Mouse (Mus musculus) embryonic stem cell, embryonic (primary cell): ENCODE measurements around the gene Sox2.

Experiments
- CTCF ChIA-PET, 4 experiments: fragments of 300-600 bp in 2 of 4; fragments of 350-600 bp in 2 of 4; sonication (Branson Sonifier 250); formaldehyde crosslinking; loops; one replicate each; lab custom pipeline; 2022; ENCODE audit warnings: inconsistent platforms in 2 of 4; lab: Charles Lee
- POLR2A ChIA-PET, 4 experiments: fragments of 300-600 bp in 2 of 4; fragments of 350-600 bp in 2 of 4; sonication (Branson Sonifier 250); formaldehyde crosslinking; loops; one replicate each; lab custom pipeline; 2022; ENCODE audit warnings: antibody characterized with exemption in 4 of 4, inconsistent platforms in 1 of 4; lab: Charles Lee

The Sox2 gene

GRCm38 (mm10) chr3:34662008-34662711 lies 12.0 kb downstream of the Sox2 start:
- ChIA-PET CTCF (interaction anchor here in 2 of 4 experiments (0.6 kb wide), 3 partner anchors 10 to 23 kb away, joined by 3 read pairs; no protein-coding TSS in a partner anchor), POLR2A (interaction anchor here (0.6 to 17.5 kb wide), 21 partner anchors 6 to 680 kb away, joined by 3 to 475 read pairs (median 5); partner anchors contain the start of gene Sox2 (in 2 of the 4))

- POLR2A ChIA-PET = interaction anchor here (0.6 to 17.5 kb wide), 35 partner anchors 5 to 759 kb away, joined by 3 to 475 read pairs (median 15); partner anchors contain the start of gene Sox2 (in 4 of the 4)
- CTCF ChIA-PET = no interaction called here
These were observed 12.8 kb downstream of the Sox2 start for GRCm38 (mm10) chr3:34662712-34663655.

- ChIA-PET POLR2A (interaction anchor here (0.5 to 17.1 kb wide), 49 partner anchors 7 to 760 kb away, joined by 3 to 333 read pairs (median 8); partner anchors contain the start of gene Sox2 (in 4 of the 4)), CTCF (interaction anchor here in 3 of 4 experiments (0.5 to 2.7 kb wide), 9 partner anchors 11 to 93 kb away, joined by 3 to 17 read pairs (median 4); no protein-coding TSS in a partner anchor)
These were observed 13.8 kb downstream of the Sox2 start for GRCm38 (mm10) chr3:34663701-34664635.

- POLR2A ChIA-PET = interaction anchor here (0.5 to 17.1 kb wide), 70 partner anchors 8 to 725 kb away, joined by 3 to 333 read pairs (median 5); partner anchors contain the start of gene Sox2 (in 4 of the 4)
- CTCF ChIA-PET = interaction anchor here (0.6 to 2.7 kb wide), 15 partner anchors 12 to 96 kb away, joined by 3 to 17 read pairs (median 4); no protein-coding TSS in a partner anchor
These were observed 14.7 kb downstream of the Sox2 start for GRCm38 (mm10) chr3:34664636-34665531.

DNA sequence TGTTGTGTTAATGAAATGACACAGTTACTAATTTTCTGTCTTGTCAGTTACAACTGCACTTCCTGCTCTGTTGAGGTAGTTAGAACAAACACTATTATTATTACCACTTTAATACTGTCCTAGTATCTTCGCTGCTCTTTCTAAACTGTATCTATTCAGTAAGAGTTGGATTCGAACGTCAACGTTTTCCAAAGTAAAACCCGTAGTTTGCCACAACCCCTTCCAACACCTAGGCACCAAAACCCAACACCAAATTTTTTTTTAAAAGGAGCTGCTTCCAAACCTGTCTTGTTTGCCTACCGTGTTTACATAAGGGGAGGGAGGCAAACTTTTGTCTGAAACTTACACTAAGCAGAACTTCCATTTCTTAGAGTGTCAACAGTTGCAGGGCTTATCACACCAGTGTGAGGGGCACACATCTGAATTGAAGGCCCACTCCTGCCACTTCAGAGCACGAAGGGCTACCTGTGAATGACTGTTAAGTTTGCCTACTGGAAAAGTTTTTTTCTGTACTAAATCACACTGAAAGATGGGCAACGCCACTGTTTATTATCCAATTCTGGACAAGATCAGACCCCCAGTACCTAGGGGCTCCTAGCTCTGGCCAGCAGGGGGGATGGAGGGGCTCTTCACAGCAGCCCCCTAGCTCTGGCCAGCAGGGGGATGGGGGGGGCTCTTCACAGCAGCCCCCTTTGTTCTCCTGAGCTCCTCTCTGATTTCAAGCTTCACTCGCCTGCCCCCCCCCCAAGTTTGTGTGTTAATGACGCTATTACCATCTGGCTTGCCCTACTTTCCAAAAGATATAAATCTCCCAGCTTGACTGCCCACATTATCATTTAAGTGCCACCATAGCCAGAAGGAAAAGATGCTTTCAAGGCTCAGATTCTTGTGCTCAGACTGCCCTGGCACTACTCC lies 15.8 kb downstream of the Sox2 start:
- POLR2A ChIA-PET = interaction anchor here (0.6 to 17.1 kb wide), 61 partner anchors 9 to 427 kb away, joined by 3 to 333 read pairs (median 5); partner anchors contain the start of gene Sox2 (in 4 of the 4)
- CTCF ChIA-PET = interaction anchor here (0.6 to 2.7 kb wide), 11 partner anchors 13 to 94 kb away, joined by 3 to 17 read pairs (median 4); no protein-coding TSS in a partner anchor

DNA sequence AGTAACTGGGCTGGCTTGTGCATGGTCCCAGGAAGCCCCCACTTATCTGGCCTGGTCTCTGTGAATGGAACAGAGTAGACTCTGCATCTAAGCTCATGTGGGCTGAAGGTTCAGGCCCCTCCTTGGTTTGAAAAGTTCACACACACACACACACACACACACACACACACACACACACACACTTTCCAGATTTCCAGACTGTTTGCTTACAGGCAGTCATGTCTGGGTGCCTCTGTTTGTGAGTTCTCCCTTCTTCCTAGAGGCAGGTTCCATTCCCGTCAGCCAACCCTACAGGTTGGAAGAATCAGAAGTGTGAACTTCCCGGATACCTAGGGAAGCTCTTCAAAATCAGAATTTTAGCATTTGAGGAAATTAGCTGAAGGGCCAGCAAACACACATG lies 17.0 kb downstream of the Sox2 start:
- POLR2A ChIA-PET = interaction anchor here (0.6 to 17.1 kb wide), 27 partner anchors 9 to 642 kb away, joined by 3 to 333 read pairs (median 5); partner anchors contain the start of gene Sox2 (in 2 of the 4)
- CTCF ChIA-PET = interaction anchor here in 3 of 4 experiments (0.6 to 2.7 kb wide), 5 partner anchors 10 to 28 kb away, joined by 3 to 17 read pairs (median 4); no protein-coding TSS in a partner anchor

- POLR2A ChIA-PET = interaction anchor here (0.6 to 17.1 kb wide), 51 partner anchors 10 to 732 kb away, joined by 3 to 333 read pairs (median 5); partner anchors contain the start of gene Sox2 (in 3 of the 4)
- CTCF ChIA-PET = interaction anchor here in 3 of 4 experiments (0.5 to 1.5 kb wide), 6 partner anchors 9 to 45 kb away, joined by 4 to 7 read pairs (median 6); no protein-coding TSS in a partner anchor
These were observed 17.9 kb downstream of the Sox2 start for GRCm38 (mm10) chr3:34667881-34668817.

- CTCF ChIA-PET = no interaction called here
- POLR2A ChIA-PET = interaction anchor here in 3 of 4 experiments (0.7 to 17.1 kb wide), 25 partner anchors 9 to 428 kb away, joined by 3 to 333 read pairs (median 4); partner anchors contain the start of gene Sox2 (in 2 of the 3)
These were observed 20.9 kb downstream of the Sox2 start for GRCm38 (mm10) chr3:34671024-34671660.

DNA sequence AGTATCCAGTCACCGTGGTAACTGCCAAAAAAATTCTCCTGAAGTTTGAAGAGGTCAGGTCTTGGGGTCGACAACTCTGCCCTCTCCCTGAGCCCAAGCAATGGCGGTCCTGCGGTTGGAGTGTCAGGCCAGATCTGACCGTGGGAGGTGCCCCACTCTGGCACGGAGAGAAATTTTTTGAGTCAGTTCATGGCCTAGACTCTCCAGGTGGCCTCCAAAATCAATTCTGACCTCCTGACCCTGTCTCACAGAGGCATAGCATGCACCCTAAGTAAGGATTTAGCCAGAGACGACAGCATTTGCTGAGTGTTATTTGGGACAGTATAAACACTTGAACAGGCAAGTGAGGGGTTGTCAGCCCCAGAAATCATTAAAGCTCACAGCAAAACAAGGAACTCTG lies 28.6 kb downstream of the Sox2 start:
- POLR2A ChIA-PET = interaction anchor here in 3 of 4 experiments (1.0 to 1.7 kb wide), 5 partner anchors 10 to 17 kb away, joined by 3 to 6 read pairs (median 4); no protein-coding TSS in a partner anchor
- CTCF ChIA-PET = no interaction called here

DNA sequence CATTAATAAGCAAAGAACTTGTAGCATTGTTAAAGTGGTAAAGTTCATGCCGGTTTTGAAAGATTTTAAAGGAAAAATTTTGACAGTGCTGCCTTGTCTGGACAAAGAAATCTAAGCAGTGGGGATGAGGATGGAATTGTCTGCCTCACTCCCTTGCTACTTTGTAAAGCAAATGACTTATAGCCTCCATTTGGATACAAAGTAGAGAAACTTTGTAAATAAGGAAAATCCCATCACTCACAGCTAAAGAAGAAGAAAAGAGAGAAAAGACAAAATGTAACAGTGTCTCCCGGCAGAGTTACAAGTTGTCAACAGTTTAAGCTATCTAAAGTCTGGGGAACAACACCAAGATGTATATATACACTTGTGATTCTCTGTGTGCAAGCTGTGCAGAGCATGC lies 29.2 kb downstream of the Sox2 start:
- POLR2A ChIA-PET = interaction anchor here in 3 of 4 experiments (0.6 to 1.7 kb wide), 10 partner anchors 9 to 235 kb away, joined by 3 to 6 read pairs (median 4); no protein-coding TSS in a partner anchor
- CTCF ChIA-PET = interaction anchor here in 2 of 4 experiments (0.6 to 0.7 kb wide), 3 partner anchors 10 to 41 kb away, joined by 3 to 4 read pairs (median 4); no protein-coding TSS in a partner anchor

DNA sequence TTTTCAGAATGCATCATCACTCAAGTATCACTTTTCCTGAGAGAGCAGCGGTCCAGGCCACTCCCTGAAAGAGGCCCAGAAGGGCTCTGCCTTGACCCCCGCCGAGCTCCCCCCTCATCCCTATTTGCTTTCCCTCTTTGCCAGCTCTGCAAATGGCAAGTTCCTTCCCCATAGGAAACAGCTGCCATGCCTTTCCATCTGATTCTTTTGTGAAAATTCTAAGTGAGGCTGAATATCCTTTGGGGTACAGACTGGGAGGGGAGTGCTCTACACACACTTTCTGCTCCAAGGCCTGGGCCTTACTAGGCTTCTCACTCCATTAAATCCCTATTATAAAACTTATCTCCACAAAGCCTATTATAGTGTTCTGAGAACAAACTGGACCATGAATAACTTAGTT lies 29.7 kb downstream of the Sox2 start:
- CTCF ChIA-PET = interaction anchor here in 2 of 4 experiments (0.6 to 0.7 kb wide), 2 partner anchors 11 to 16 kb away, joined by 3 to 4 read pairs; no protein-coding TSS in a partner anchor
- POLR2A ChIA-PET = interaction anchor here (0.5 to 1.7 kb wide), 10 partner anchors 9 to 1976 kb away, joined by 3 to 6 read pairs (median 4); no protein-coding TSS in a partner anchor

DNA sequence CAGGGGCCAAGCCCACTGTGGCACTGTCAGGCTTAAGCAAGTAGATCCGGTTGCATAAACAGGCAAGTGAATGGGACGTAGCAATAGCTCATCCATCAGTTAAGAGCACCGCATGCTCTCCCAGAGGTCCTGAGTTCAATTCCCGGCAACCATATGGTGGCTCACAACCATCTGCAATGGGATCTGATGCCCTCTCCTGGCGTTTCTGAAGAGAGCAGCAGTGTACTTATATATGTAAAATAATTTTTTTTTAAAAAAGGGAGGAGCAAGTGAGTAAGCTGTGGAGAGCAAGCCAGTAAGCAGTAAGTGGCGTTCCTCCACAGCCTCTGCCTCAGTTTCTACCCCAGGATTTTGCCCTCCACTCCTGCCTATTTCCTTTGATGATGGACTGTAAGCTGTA lies 37.9 kb downstream of the Sox2 start:
- ChIA-PET POLR2A (interaction anchor here in 3 of 4 experiments (0.6 to 3.0 kb wide), 25 partner anchors 7 to 72 kb away, joined by 3 to 15 read pairs (median 4); partner anchors contain the start of gene Sox2 (in 1 of the 3)), CTCF (interaction anchor here (0.5 to 1.3 kb wide), 10 partner anchors 9 to 336 kb away, joined by 3 to 7 read pairs (median 3); no protein-coding TSS in a partner anchor)
